Mouse (Mus musculus) cerebellum, adult 2 months (tissue): Measurements from ENCODE around the gene Cebpe.

Source experiments
- CTCF ChIP-seq: fragments of 200-500 bp; IDR thresholded peaks from 2 replicates; pipeline ENCODE4 v1.5.1; 2011; ENCODE audit warnings: low read depth, mild to moderate bottlenecking, control low read depth, low read length, moderate library complexity, borderline replicate concordance; ENCODE audit not compliant: insufficient read depth
- POLR2A ChIP-seq: fragments of 200-500 bp; IDR thresholded peaks from 2 replicates; pipeline ENCODE4 v1.6.1; 2011; ENCODE audit warnings: low read length, control low read depth, borderline replicate concordance; ENCODE audit not compliant: insufficient read depth

DNA sequence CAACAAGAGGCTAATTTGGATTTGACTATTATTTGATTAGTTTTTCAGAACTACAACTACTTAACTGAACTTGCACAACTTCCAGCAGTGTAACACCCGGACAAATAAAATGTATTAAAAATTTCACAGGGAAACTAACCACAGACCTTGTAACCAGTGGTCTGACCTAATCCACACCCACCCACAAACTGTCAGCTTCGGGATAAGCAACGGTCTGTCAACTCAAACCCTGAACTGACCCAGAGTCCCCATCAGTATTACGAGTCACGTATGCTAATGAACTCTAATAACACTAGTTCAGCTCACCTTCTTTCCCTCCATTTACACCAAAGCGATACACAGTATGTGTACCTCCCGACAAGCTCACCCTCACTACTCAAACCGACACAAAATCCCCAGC lies 26.5 kb downstream of the Cebpe start:
- TF ChIP-seq CTCF: no peak
- TF ChIP-seq POLR2A: no peak
